ENCODE assay signal across 8 mouse cellular contexts in genomic region chr19:29047334-29048170, GRCm38 (mm10). TPM values are rescaled to one million over a fixed set of nuclear protein-coding genes. Genes with fewer than 3 reads are reported as not detected.
DNase-seq lines count a peak whose midpoint lies in the region; ATAC-seq and TF ChIP-seq lines count a peak whose summit lies in the region.

Gene Ak3 (minus strand): TSS chr19:29047961.

- no peaks in the 10 kb centered on the region for H3K27me3 ChIP-seq in ES-Bruce4 (ENCODE audit: control insufficient read depth, insufficient read depth, low read length, poor library complexity, severe bottlenecking)
- H3K27me3 ChIP-seq in forebrain, embryonic 15.5 days, result no peaks in the 10 kb centered on the region
- no peaks in the 10 kb centered on the region for H3K27me3 ChIP-seq in liver, embryonic 16.5 days (ENCODE audit: control insufficient read depth, insufficient read depth, low read depth, low read length)
- H3K27me3 ChIP-seq in neural tube, embryonic 12.5 days (replicated peaks), result no peaks in the 10 kb centered on the region
- no peaks in the 10 kb centered on the region for H3K27me3 ChIP-seq in stomach, postnatal 0 days (ENCODE audit: control insufficient read depth, insufficient read depth, low read length)

- peak; percentile 67 for DNase-seq in cerebellum, adult 11 months
- peak; percentile 87 to 88 for DNase-seq in heart, postnatal 10 days
- peak; percentile 80 to 89 for DNase-seq in kidney, postnatal 4 days
- DNase-seq in stomach, postnatal 0 days (ENCODE audit: low spot score), result peak; percentile 93

- no peak for TF ChIP-seq POLR2A in ES-Bruce4 (IDR thresholded peaks at IDR 0.05; ENCODE audit: insufficient read depth, low read length)

- under 1% methylated on average over 51 of the region's 68 CpGs for WGBS in forebrain, embryonic 15.5 days
- under 1% methylated on average over 67 of the region's 68 CpGs for WGBS in liver, embryonic 16.5 days (ENCODE audit: insufficient replicate concordance)
- under 1% methylated on average over 65 of the region's 68 CpGs for WGBS in neural tube, embryonic 12.5 days
- WGBS in stomach, postnatal 0 days, result under 1% methylated on average over 62 of the region's 68 CpGs

- no peak within 1 kb of the TSS for H3K27ac ChIP-seq in ES-Bruce4 (ENCODE audit: insufficient read depth, low read length)
- peak within 1 kb of the TSS; percentile 68 for H3K27ac ChIP-seq in forebrain, embryonic 15.5 days (replicated peaks)
- peak within 1 kb of the TSS; percentile 76 for H3K27ac ChIP-seq in liver, embryonic 16.5 days (ENCODE audit: low read length)
- H3K27ac ChIP-seq in neural tube, embryonic 12.5 days, result peak within 1 kb of the TSS; percentile 21; the same call in 1 of the 2 replicates
- H3K27ac ChIP-seq in stomach, postnatal 0 days (replicated peaks), result peak within 1 kb of the TSS; percentile 98

- intact Hi-C loops in heart, postnatal 10 days (cut with DNase I), result loop anchor here (2.0 to 5.0 kb wide), 2 partner anchors 57 to 205 kb away; partner anchors contain the start of genes Cdc37l1 and Jak2

- H3K4me2 ChIP-seq in forebrain, embryonic 15.5 days (replicated peaks), result peak within 1 kb of the TSS; percentile 87
- peak within 1 kb of the TSS; percentile 92 for H3K4me2 ChIP-seq in liver, embryonic 16.5 days (ENCODE audit: low read depth, low read length)
- H3K4me2 ChIP-seq in neural tube, embryonic 12.5 days (replicated peaks), result peak within 1 kb of the TSS; percentile 72
- peak within 1 kb of the TSS; percentile 77 for H3K4me2 ChIP-seq in stomach, postnatal 0 days (replicated peaks; ENCODE audit: low read depth)

- H3K9ac ChIP-seq in ES-Bruce4 (ENCODE audit: low read depth, poor library complexity, severe bottlenecking), result peak within 1 kb of the TSS; percentile 80
- H3K9ac ChIP-seq in forebrain, embryonic 15.5 days (replicated peaks), result peak within 1 kb of the TSS; percentile 86
- peak within 1 kb of the TSS; percentile 82 for H3K9ac ChIP-seq in liver, embryonic 16.5 days (ENCODE audit: low read depth, low read length)
- H3K9ac ChIP-seq in neural tube, embryonic 12.5 days, result peak within 1 kb of the TSS; percentile 86
- peak within 1 kb of the TSS; percentile 98 for H3K9ac ChIP-seq in stomach, postnatal 0 days (ENCODE audit: low read length)

- peak within 1 kb of the TSS; percentile 83 for H3K4me3 ChIP-seq in ES-Bruce4 (ENCODE audit: low read depth, low read length)
- peak within 1 kb of the TSS; percentile 75 for H3K4me3 ChIP-seq in forebrain, embryonic 15.5 days
- H3K4me3 ChIP-seq in liver, embryonic 16.5 days (ENCODE audit: low read depth, low read length), result peak within 1 kb of the TSS; percentile 74
- peak within 1 kb of the TSS; percentile 78 for H3K4me3 ChIP-seq in neural tube, embryonic 12.5 days
- peak within 1 kb of the TSS; percentile 92 for H3K4me3 ChIP-seq in stomach, postnatal 0 days (ENCODE audit: low read depth, low read length)

- ATAC-seq in forebrain, embryonic 15.5 days (replicated peaks), result peak; percentile 91
- peak; percentile 88 for ATAC-seq in liver, embryonic 16.5 days (ENCODE audit: low read depth)
- peak; percentile 92 for ATAC-seq in neural tube, embryonic 12.5 days (ENCODE audit: low FRiP score, low read depth)
- peak; percentile 89 for ATAC-seq in stomach, postnatal 0 days (ENCODE audit: low FRiP score, low TSS enrichment)

- no peaks in the 10 kb centered on the region for H3K36me3 ChIP-seq in ES-Bruce4 (ENCODE audit: control insufficient read depth, insufficient read depth, low read length, poor library complexity, severe bottlenecking)
- no peaks in the 10 kb centered on the region for H3K36me3 ChIP-seq in forebrain, embryonic 15.5 days
- H3K36me3 ChIP-seq in liver, embryonic 16.5 days (ENCODE audit: control insufficient read depth, insufficient read depth), result no peaks in the 10 kb centered on the region
- H3K36me3 ChIP-seq in neural tube, embryonic 12.5 days, result no peaks in the 10 kb centered on the region
- H3K36me3 ChIP-seq in stomach, postnatal 0 days (ENCODE audit: control insufficient read depth, insufficient read depth, low read length), result no peaks in the 10 kb centered on the region

- TF ChIP-seq CTCF in ES-Bruce4 (IDR thresholded peaks at IDR 0.05; ENCODE audit: low read depth, low read length), result no peak
- peak; percentile 62 for TF ChIP-seq CTCF in stomach, postnatal 0 days (IDR thresholded peaks at IDR 0.05; ENCODE audit: low read depth)

- no peaks in the 10 kb centered on the region for H3K4me1 ChIP-seq in ES-Bruce4 (ENCODE audit: control insufficient read depth, insufficient read depth, low read length)
- peaks cover 17% of the 10 kb centered on the region for H3K4me1 ChIP-seq in forebrain, embryonic 15.5 days
- H3K4me1 ChIP-seq in liver, embryonic 16.5 days (ENCODE audit: control insufficient read depth, low read depth, low read length), result peaks cover 18% of the 10 kb centered on the region
- H3K4me1 ChIP-seq in neural tube, embryonic 12.5 days, result peaks cover 4% of the 10 kb centered on the region; the same call in 1 of the 2 replicates
- H3K4me1 ChIP-seq in stomach, postnatal 0 days (replicated peaks; ENCODE audit: control insufficient read depth, insufficient read depth), result peaks cover 5% of the 10 kb centered on the region; the same call in 1 of the 2 replicates

- no peak for TF ChIP-seq EP300 in ES-Bruce4 (IDR thresholded peaks at IDR 0.05; ENCODE audit: insufficient read depth, low read depth, low read length)
- TF ChIP-seq EP300 in stomach, postnatal 0 days (optimal IDR thresholded peaks at IDR 0.05), result no peak

- no peaks in the 10 kb centered on the region for H3K9me3 ChIP-seq in ES-Bruce4 (replicated peaks; ENCODE audit: control insufficient read depth, insufficient read depth, low read length, poor library complexity, severe bottlenecking)
- no peaks in the 10 kb centered on the region for H3K9me3 ChIP-seq in forebrain, embryonic 15.5 days
- H3K9me3 ChIP-seq in liver, embryonic 16.5 days (replicated peaks; ENCODE audit: control insufficient read depth, low read length), result no peaks in the 10 kb centered on the region
- H3K9me3 ChIP-seq in neural tube, embryonic 12.5 days, result no peaks in the 10 kb centered on the region
- H3K9me3 ChIP-seq in stomach, postnatal 0 days (ENCODE audit: control insufficient read depth, low read length), result no peaks in the 10 kb centered on the region

RNA-seq across cellular contexts. Expression of gene Ak3, which starts in this region (rescaled TPM):
- polyA plus RNA-seq in ES-Bruce4 (2011; ENCODE audit: insufficient read depth, insufficient read length, low read depth, missing spikeins), result 20.4 and 23.3 TPM in 2 replicates
- polyA plus RNA-seq in forebrain, embryonic 15.5 days (2015; fragmentation: Nextera tagmentation; extraction: Ambion mirVana), result 69.6 and 77.5 TPM in 2 replicates
- total RNA-seq in heart, postnatal 10 days (2021), result 10 to 100 TPM; 82.7 to 83.3 TPM
- polyA plus RNA-seq in liver, embryonic 16.5 days (2015; fragmentation: Nextera tagmentation; extraction: Ambion mirVana), result 42.0 and 47.7 TPM in 2 replicates
- 65.1 and 66.3 TPM in 2 replicates for polyA plus RNA-seq in neural tube, embryonic 12.5 days (2016; fragmentation: Nextera tagmentation; extraction: Ambion mirVana)
- polyA plus RNA-seq in stomach, postnatal 0 days (2015; fragmentation: Nextera tagmentation; extraction: Ambion mirVana), result 141 and 150 TPM in 2 replicates
